Mouse (Mus musculus) heart, embryonic 14.5 days (tissue): ENCODE measurements at regions not wholly inside any gene's neighbourhood (a gene's known extent, or its start where the extent isn't known, plus 50 kb on each side); places are given as distances from the start of the nearest gene placed in this dataset.

Experiments used
- ATAC-seq: fragments of 200-750 bp; cut with Nextera tagmentation; 2 replicates; pipeline ENCODE4 v1.8.0; 2017; ENCODE audit warnings: low read depth, moderate TSS enrichment; ENCODE audit not compliant: insufficient number of reproducible peaks, insufficient read depth, low FRiP score
- H3K27ac ChIP-seq, 2 experiments: fragments of 200-500 bp in 1 of 2; fragments of 300-500 bp in 1 of 2; sonication (generic) in 1 of 2; replicated peaks in 1 of 2; 2 replicates each; pipeline ENCODE4 v1.5.1; 2012 to 2014; ENCODE audit warnings: low read depth in 2 of 2, low read length in 2 of 2, control low read depth in 1 of 2, mild to moderate bottlenecking in 1 of 2, mixed read lengths in 1 of 2; ENCODE audit not compliant: control insufficient read depth in 1 of 2, insufficient read depth in 1 of 2
- H3K27me3 ChIP-seq: fragments of 300-500 bp; sonication (generic); 2 replicates; pipeline ENCODE4 v1.6.1; 2014; ENCODE audit warnings: mild to moderate bottlenecking, low read length, control low read depth; ENCODE audit not compliant: control insufficient read depth, insufficient read depth
- H3K36me3 ChIP-seq: fragments of 300-500 bp; sonication (generic); 2 replicates; pipeline ENCODE4 v1.6.1; 2014; ENCODE audit warnings: mild to moderate bottlenecking, control low read depth, low read length, mixed read lengths; ENCODE audit not compliant: control insufficient read depth, insufficient read depth
- H3K4me1 ChIP-seq, 2 experiments: fragments of 200-500 bp in 1 of 2; fragments of 300-500 bp in 1 of 2; sonication (generic) in 1 of 2; 2 replicates each; pipeline ENCODE4 v1.6.1; 2012 to 2014; ENCODE audit warnings: low read length in 2 of 2, control low read depth in 1 of 2, mixed read lengths in 1 of 2; ENCODE audit not compliant: control insufficient read depth in 2 of 2, insufficient read depth in 2 of 2
- H3K4me2 ChIP-seq: fragments of 300-500 bp; sonication (generic); 2 replicates; pipeline ENCODE4 v1.6.1; 2014; ENCODE audit warnings: mild to moderate bottlenecking, low read length
- H3K4me3 ChIP-seq, 2 experiments: fragments of 200-500 bp in 1 of 2; fragments of 300-500 bp in 1 of 2; sonication (generic) in 1 of 2; 2 replicates each; pipeline ENCODE4 v1.5.1; 2012 to 2014; ENCODE audit warnings: low read length in 2 of 2, mild to moderate bottlenecking in 2 of 2, control low read depth in 1 of 2, low read depth in 1 of 2, moderate library complexity in 1 of 2; ENCODE audit not compliant: control insufficient read depth in 1 of 2, insufficient read depth in 1 of 2
- H3K9ac ChIP-seq: fragments of 300-500 bp; sonication (generic); 2 replicates; pipeline ENCODE4 v1.6.1; 2014; ENCODE audit warnings: mild to moderate bottlenecking, low read length
- H3K9me3 ChIP-seq: fragments of 300-500 bp; sonication (generic); 2 replicates; pipeline ENCODE4 v1.6.1; 2016; ENCODE audit warnings: low read length, control low read depth; ENCODE audit not compliant: control insufficient read depth
- WGBS: fragments of 180-500 bp; shearing (Covaris S2); extraction: QIAGEN DNeasy Blood & Tissue Kit; methylation state at CpG from one replicate; pipeline ENCODE4 v1.1.7; 2014; 5-methylcytosine and 5-hydroxymethylcytosine counted together

DNA sequence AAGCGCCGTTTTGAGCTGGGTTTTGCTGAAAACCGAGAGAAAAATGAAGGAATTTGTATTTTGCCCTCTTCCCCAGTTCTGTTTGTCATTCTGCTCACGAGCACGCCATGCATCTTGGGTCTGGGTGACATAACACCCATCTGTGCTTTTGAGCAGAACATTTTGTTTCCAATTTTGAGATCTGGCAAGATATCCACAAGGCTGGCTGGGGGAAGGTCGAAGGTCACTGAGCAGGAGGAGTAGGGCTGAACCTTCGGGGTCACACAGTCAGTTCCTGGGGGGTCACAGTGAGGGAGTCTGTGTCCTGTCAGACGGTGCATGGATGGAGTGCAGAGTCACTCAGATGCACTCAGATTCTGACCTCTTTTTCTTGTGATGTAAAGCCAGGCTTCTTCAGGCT, 186.8 kb upstream of the Zfp64 start:
- ATAC-seq = no peak

GRCm38 (mm10) chr2:169133855-169134254, 178.5 kb upstream of the Zfp64 start:
- WGBS = 28% methylated on average over 15 of the region's 15 CpGs
- no peak for ATAC-seq

More for the DNA sequence above, 186.8 kb upstream of the Zfp64 start:
- WGBS = 72% methylated on average over 8 of the region's 8 CpGs
- H3K4me2 ChIP-seq = no peak overlapping the region
- no peaks in the 10 kb centered on the region for H3K36me3 ChIP-seq
- H3K27me3 ChIP-seq = peaks cover 3% of the 10 kb centered on the region; the same call in 1 of the 2 replicates
- H3K9me3 ChIP-seq = no peaks in the 10 kb centered on the region
- H3K27ac ChIP-seq = no peak overlapping the region
- no peak overlapping the region for H3K4me3 ChIP-seq
- H3K9ac ChIP-seq = no peak overlapping the region
- H3K4me1 ChIP-seq = no peaks in the 10 kb centered on the region

DNA sequence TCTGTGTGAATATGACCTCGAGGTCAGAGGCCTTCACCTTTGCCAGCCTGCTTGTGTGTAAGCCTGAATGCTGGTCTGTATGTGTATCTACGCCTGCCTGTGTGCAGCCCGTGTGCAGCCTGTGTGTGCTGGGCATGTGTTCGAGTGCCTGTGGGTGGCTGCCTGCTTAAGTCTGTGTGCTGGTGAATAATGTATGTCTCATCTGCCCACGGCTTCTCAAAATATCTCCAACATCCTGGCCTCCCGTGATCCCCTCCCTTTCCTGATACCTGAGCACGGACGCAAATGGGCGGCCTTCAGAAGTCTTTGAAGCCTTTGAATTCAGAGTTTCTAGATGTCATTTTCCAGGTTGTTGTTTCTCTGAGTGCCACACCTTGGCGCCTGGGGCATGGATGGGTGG, 170.1 kb upstream of the Zfp64 start:
- H3K9me3 ChIP-seq = peaks cover 7% of the 10 kb centered on the region; the same call in 1 of the 2 replicates
- H3K4me2 ChIP-seq = no peak overlapping the region
- ATAC-seq = no peak
- 84% methylated on average over 10 of the region's 10 CpGs for WGBS
- no peaks in the 10 kb centered on the region for H3K36me3 ChIP-seq
- no peaks in the 10 kb centered on the region for H3K4me1 ChIP-seq
- H3K27ac ChIP-seq = no peak overlapping the region
- H3K27me3 ChIP-seq = no peaks in the 10 kb centered on the region
- no peak overlapping the region for H3K9ac ChIP-seq
- no peak overlapping the region for H3K4me3 ChIP-seq

More at GRCm38 (mm10) chr2:169133855-169134254, 178.5 kb upstream of the Zfp64 start:
- no peaks in the 10 kb centered on the region for H3K9me3 ChIP-seq
- peaks cover 8% of the 10 kb centered on the region; the same call in 1 of the 2 replicates for H3K27me3 ChIP-seq
- no peak overlapping the region for H3K9ac ChIP-seq
- peaks cover 6 to 11% of the 10 kb centered on the region in 2 experiments; a peak in 3 of 4 replicates for H3K4me1 ChIP-seq
- no peaks in the 10 kb centered on the region for H3K36me3 ChIP-seq
- H3K27ac ChIP-seq = no peak overlapping the region
- H3K4me2 ChIP-seq = peak overlapping the region; percentile 44; the same call in 1 of the 2 replicates
- no peak overlapping the region for H3K4me3 ChIP-seq

DNA sequence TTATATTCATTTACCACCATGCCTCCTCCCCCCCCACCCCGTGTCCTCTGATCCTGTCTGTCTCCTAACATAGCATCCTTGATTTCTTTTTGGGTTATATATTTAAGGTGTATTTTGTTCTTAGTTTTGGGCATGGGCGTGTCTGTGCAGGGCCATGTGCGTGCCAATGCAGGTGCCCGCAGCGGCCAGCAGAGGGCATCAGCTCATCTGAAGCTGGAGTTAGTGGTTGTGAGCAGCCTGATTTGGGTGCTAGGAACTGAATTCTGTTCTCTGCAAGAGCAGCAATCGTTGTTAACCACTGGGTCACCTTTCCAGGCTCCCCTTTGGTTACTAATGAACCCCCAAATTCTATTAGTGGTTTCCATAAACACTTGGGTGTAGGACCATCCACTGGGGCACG, 167.5 kb upstream of the Zfp64 start:
- Histone ChIP-seq H3K4me2 (no peak overlapping the region), H3K27ac (no peak overlapping the region), H3K9ac (no peak overlapping the region), H3K4me3 (no peak overlapping the region), H3K36me3 (no peaks in the 10 kb centered on the region), H3K27me3 (no peaks in the 10 kb centered on the region), H3K4me1 (no peaks in the 10 kb centered on the region), H3K9me3 (peaks cover 7% of the 10 kb centered on the region; the same call in 1 of the 2 replicates)
- no peak for ATAC-seq
- WGBS = 86% methylated on average over 7 of the region's 7 CpGs

- WGBS = 47% methylated on average over 10 of the region's 10 CpGs
- Histone ChIP-seq H3K4me2 (no peak overlapping the region), H3K36me3 (no peaks in the 10 kb centered on the region), H3K4me1 (no peaks in the 10 kb centered on the region), H3K9me3 (no peaks in the 10 kb centered on the region), H3K9ac (no peak overlapping the region), H3K27me3 (peaks cover 4% of the 10 kb centered on the region; the same call in 1 of the 2 replicates), H3K27ac (no peak overlapping the region), H3K4me3 (no peak overlapping the region)
- no peak for ATAC-seq
These were observed 161.5 kb upstream of the Zfp64 start for GRCm38 (mm10) chr2:169116841-169117240.

- Histone ChIP-seq H3K36me3 (no peaks in the 10 kb centered on the region), H3K27ac (no peak overlapping the region), H3K9ac (no peak overlapping the region), H3K4me2 (no peak overlapping the region), H3K4me1 (peaks cover 0 to 5% of the 10 kb centered on the region in 2 experiments; a peak in 1 of 4 replicates), H3K27me3 (no peaks in the 10 kb centered on the region), H3K9me3 (peaks cover 3% of the 10 kb centered on the region; the same call in 1 of the 2 replicates), H3K4me3 (no peak overlapping the region)
- no peak for ATAC-seq
- 81% methylated on average over 4 of the region's 4 CpGs for WGBS
These were observed 153.7 kb upstream of the Zfp64 start for GRCm38 (mm10) chr2:169109044-169109443.

DNA sequence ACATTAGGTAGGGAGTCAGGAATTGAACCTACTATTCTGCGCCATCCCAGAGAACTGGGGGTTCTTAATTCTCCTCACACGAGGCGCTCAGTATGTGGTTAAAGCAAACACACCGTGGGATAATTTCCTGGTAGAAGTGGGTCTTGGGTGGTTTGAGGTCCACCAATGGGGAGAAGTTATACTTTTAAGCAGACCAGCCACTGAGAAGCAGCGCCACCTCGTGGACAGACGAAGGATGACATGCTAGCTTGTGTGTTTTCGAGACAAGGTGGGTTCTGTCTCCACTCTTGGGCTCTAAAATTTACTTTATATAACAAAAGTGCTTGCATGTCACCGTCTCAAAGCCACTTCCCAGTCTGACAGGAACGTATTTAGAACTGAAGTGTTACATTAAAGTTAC, 152.7 kb upstream of the Zfp64 start:
- 36% methylated on average over 10 of the region's 10 CpGs for WGBS
- H3K4me1 ChIP-seq = peaks cover 0 to 5% of the 10 kb centered on the region in 2 experiments; a peak in 1 of 4 replicates
- peaks cover 3% of the 10 kb centered on the region; the same call in 1 of the 2 replicates for H3K9me3 ChIP-seq
- H3K4me2 ChIP-seq = no peak overlapping the region
- no peaks in the 10 kb centered on the region for H3K36me3 ChIP-seq
- H3K27me3 ChIP-seq = no peaks in the 10 kb centered on the region
- ATAC-seq = no peak
- no peak overlapping the region for H3K27ac ChIP-seq
- no peak overlapping the region for H3K9ac ChIP-seq
- no peak overlapping the region for H3K4me3 ChIP-seq
